ENCODE assay signal across 9 mouse cellular contexts in genomic region chr12:102554721-102555516, GRCm38 (mm10). TPM values are rescaled to one million over a fixed set of nuclear protein-coding genes. Genes with fewer than 3 reads are reported as not detected.
DNase-seq lines count a peak whose midpoint lies in the region; ATAC-seq and TF ChIP-seq lines count a peak whose summit lies in the region.
"Had no signal": no experiment of that assay in that cellular context is flagged by ENCODE, and none has a peak within 500 bp of the region (broad histone marks: within the 10 kb centered on the region; RNA-seq: fewer than 3 reads in every experiment).

TSS of gene Chga (plus strand) at chr12:102554969.

- peak within 1 kb of the TSS; percentile 81 for H3K27ac ChIP-seq in forebrain, postnatal 0 days (ENCODE audit: low read depth, low read length)
- peak within 1 kb of the TSS; percentile 87 for H3K27ac ChIP-seq in hindbrain, embryonic 13.5 days
- H3K27ac ChIP-seq: macrophage had no signal

- 3% methylated on average over 48 of the region's 48 CpGs for WGBS in forebrain, postnatal 0 days
- WGBS in hindbrain, embryonic 13.5 days: 3% methylated on average over 48 of the region's 48 CpGs

- H3K36me3 ChIP-seq in forebrain, postnatal 0 days (ENCODE audit: insufficient read depth): peaks cover 14% of the 10 kb centered on the region; the same call in 1 of the 2 replicates
- peaks cover 14% of the 10 kb centered on the region for H3K36me3 ChIP-seq in hindbrain, embryonic 13.5 days

- no peaks in the 10 kb centered on the region for H3K9me3 ChIP-seq in forebrain, postnatal 0 days (ENCODE audit: low read length)
- no peaks in the 10 kb centered on the region for H3K9me3 ChIP-seq in hindbrain, embryonic 13.5 days

- peak; percentile 93 for ATAC-seq in forebrain, postnatal 0 days
- ATAC-seq in hindbrain, embryonic 13.5 days (ENCODE audit: low FRiP score): peak; percentile 81
- no peak for ATAC-seq in erythroid progenitor cell, adult 5-6 weeks (replicated peaks; ENCODE audit: low FRiP score, poor library complexity, severe bottlenecking)

- H3K4me3 ChIP-seq in forebrain, postnatal 0 days (ENCODE audit: low read depth, low read length): peak within 1 kb of the TSS; percentile 75
- H3K4me3 ChIP-seq in hindbrain, embryonic 13.5 days: peak within 1 kb of the TSS; percentile 58

- H3K4me1 ChIP-seq in forebrain, postnatal 0 days (ENCODE audit: insufficient read depth): peaks cover 9% of the 10 kb centered on the region; the same call in 1 of the 2 replicates
- peaks cover 41% of the 10 kb centered on the region for H3K4me1 ChIP-seq in hindbrain, embryonic 13.5 days (replicated peaks)

- H3K27me3 ChIP-seq in forebrain, postnatal 0 days (ENCODE audit: insufficient read depth, low read length): no peaks in the 10 kb centered on the region
- H3K27me3 ChIP-seq in hindbrain, embryonic 13.5 days: peaks cover 14% of the 10 kb centered on the region

- peak within 1 kb of the TSS; percentile 79 for H3K9ac ChIP-seq in forebrain, postnatal 0 days
- peak within 1 kb of the TSS; percentile 79 for H3K9ac ChIP-seq in hindbrain, embryonic 13.5 days

- H3K4me2 ChIP-seq in forebrain, postnatal 0 days (ENCODE audit: low read depth): peak within 1 kb of the TSS; percentile 84
- H3K4me2 ChIP-seq in hindbrain, embryonic 13.5 days: peak within 1 kb of the TSS; percentile 78

- no peak; the same call in 1 of the 2 replicates for TF ChIP-seq CTCF in forebrain, postnatal 0 days (IDR thresholded peaks at IDR 0.05; ENCODE audit: low read depth)

- DNase-seq in NIH3T3 (ENCODE audit: low read depth): peak; percentile 64
- DNase-seq in cerebellum, adult 11 months: peak; percentile 86
- peak; percentile 93 for DNase-seq in forebrain, postnatal 0 days
- peak; percentile 80 to 84 for DNase-seq in layer of hippocampus, postnatal 36 days
- peak; percentile 48 for DNase-seq in lung, postnatal 25 days (ENCODE audit: low spot score)
- DNase-seq in retina, postnatal 7 days (ENCODE audit: low read depth, low spot score): peak; percentile 72

RNA-seq across cellular contexts. Expression of gene Chga, which starts in this region (rescaled TPM):
- 108 and 123 TPM in 2 replicates for total RNA-seq in forebrain, postnatal 0 days (2014; rRNA removed)
- polyA plus RNA-seq in forebrain, postnatal 0 days (2015; fragmentation: Nextera tagmentation; extraction: Ambion mirVana): 130 and 171 TPM in 2 replicates
- polyA plus RNA-seq in hindbrain, embryonic 13.5 days (2015; fragmentation: Nextera tagmentation; extraction: Ambion mirVana): 96.0 and 102 TPM in 2 replicates
- total RNA-seq in layer of hippocampus, postnatal 36 days (2021): 100 to 1,000 TPM; 125 to 130 TPM
- not detected in 2 replicates for total RNA-seq in erythroid progenitor cell, adult 5-6 weeks (2015; ENCODE audit: low replicate concordance)
- total RNA-seq in erythroid progenitor cell, adult 5-6 weeks (2017; ENCODE audit: low replicate concordance): not detected in 2 replicates
- polyA plus RNA-seq: macrophage had no signal

Comparison
In these comparisons a context has a peak if more than half of its experiments do, and no peak if none do; other contexts are left out.
1. RNA of gene Chga (total RNA-seq): 125 to 130 TPM in layer of hippocampus, postnatal 36 days and 108 to 123 TPM in forebrain, postnatal 0 days; not detected in erythroid progenitor cell, adult 5-6 weeks; every median in the first group is over 100 times any median in the second.
2. Peak in every context shown above with its lines, with median percentiles within 50 percentile points of each other: DNase-seq.